9 mouse cellular contexts compared by ENCODE assay signal in genomic region chr6:85369181-85369860, GRCm38 (mm10). TPM values are rescaled to one million over a fixed set of nuclear protein-coding genes. Genes with fewer than 3 reads are reported as not detected.
A peak's percentile ranks its signal among the peaks of the same experiment; 100 is the strongest.
DNase-seq lines count a peak whose midpoint lies in the region; ATAC-seq and TF ChIP-seq lines count a peak whose summit lies in the region.
"Had no signal": no experiment of that assay in that cellular context is flagged by ENCODE, and none has a peak within 500 bp of the region (broad histone marks: within the 10 kb centered on the region; RNA-seq: fewer than 3 reads in every experiment).

No protein-coding gene starts in this region.

- no peak for TF ChIP-seq CTCF in liver, postnatal 0 days (IDR thresholded peaks at IDR 0.05; ENCODE audit: low read depth)
- no peak for TF ChIP-seq CTCF in bone marrow, adult 2 months (IDR thresholded peaks at IDR 0.05; ENCODE audit: control insufficient read depth, insufficient read depth, low read length)
- no peak for TF ChIP-seq CTCF in stomach, postnatal 0 days (IDR thresholded peaks at IDR 0.05; ENCODE audit: low read depth)

- H3K27me3 ChIP-seq in liver, postnatal 0 days (ENCODE audit: insufficient read depth, low read length) = 0 out of 2 replicates have a peak, but pooled peaks cover 3% of the 10 kb centered on the region
- peaks cover 28% of the 10 kb centered on the region for H3K27me3 ChIP-seq in liver, embryonic 12.5 days (replicated peaks)
- H3K27me3 ChIP-seq in heart, embryonic 13.5 days (replicated peaks) = no peaks in the 10 kb centered on the region
- H3K27me3 ChIP-seq in stomach, postnatal 0 days (ENCODE audit: control insufficient read depth, insufficient read depth, low read length) = no peaks in the 10 kb centered on the region

- DNase-seq in liver, postnatal 0 days = no peak
- DNase-seq in kidney, postnatal 4 days = peak; percentile 80 to 86
- no peak for DNase-seq in stomach, postnatal 0 days (ENCODE audit: low spot score)
- DNase-seq in thymus, postnatal 4 days = no peak

- H3K4me2 ChIP-seq in liver, postnatal 0 days (ENCODE audit: low read depth, low read length) = no peak overlapping the region
- H3K4me2 ChIP-seq in liver, embryonic 12.5 days = no peak overlapping the region
- peak overlapping the region; percentile 75 for H3K4me2 ChIP-seq in heart, embryonic 13.5 days
- H3K4me2 ChIP-seq in stomach, postnatal 0 days (replicated peaks; ENCODE audit: low read depth) = no peak overlapping the region

- peaks cover 10% of the 10 kb centered on the region for H3K4me1 ChIP-seq in liver, postnatal 0 days (ENCODE audit: insufficient read depth)
- peaks cover 38% of the 10 kb centered on the region for H3K4me1 ChIP-seq in liver, embryonic 12.5 days
- H3K4me1 ChIP-seq in bone marrow, adult 2 months (ENCODE audit: control insufficient read depth, insufficient read depth, low read length) = peaks cover 1% of the 10 kb centered on the region; the same call in 1 of the 2 replicates
- H3K4me1 ChIP-seq in heart, embryonic 13.5 days = peaks cover 89% of the 10 kb centered on the region
- H3K4me1 ChIP-seq in stomach, postnatal 0 days (replicated peaks; ENCODE audit: control insufficient read depth, insufficient read depth) = peaks cover 10% of the 10 kb centered on the region

- TF ChIP-seq POLR2A in bone marrow, adult 2 months (IDR thresholded peaks at IDR 0.05; ENCODE audit: borderline replicate concordance, control insufficient read depth, low read depth, low read length) = no peak

- H3K9me3 ChIP-seq in liver, postnatal 0 days (ENCODE audit: low read length) = no peaks in the 10 kb centered on the region
- H3K9me3 ChIP-seq in liver, embryonic 12.5 days (replicated peaks) = no peaks in the 10 kb centered on the region
- H3K9me3 ChIP-seq in heart, embryonic 13.5 days = no peaks in the 10 kb centered on the region
- no peaks in the 10 kb centered on the region for H3K9me3 ChIP-seq in stomach, postnatal 0 days (ENCODE audit: control insufficient read depth, low read length)

- WGBS in liver, postnatal 0 days (ENCODE audit: insufficient replicate concordance) = 58% methylated on average over 5 of the region's 5 CpGs
- 75% methylated on average over 5 of the region's 5 CpGs for WGBS in liver, embryonic 12.5 days (ENCODE audit: insufficient replicate concordance)
- WGBS in bone marrow, adult 2 months = 18% methylated on average over 5 of the region's 5 CpGs
- WGBS in heart, embryonic 13.5 days = 49% methylated on average over 5 of the region's 5 CpGs
- 56% methylated on average over 5 of the region's 5 CpGs for WGBS in stomach, postnatal 0 days

- H3K9ac ChIP-seq in liver, postnatal 0 days (replicated peaks) = no peak overlapping the region
- H3K9ac ChIP-seq in liver, embryonic 12.5 days = no peak overlapping the region
- peak overlapping the region; percentile 76 for H3K9ac ChIP-seq in heart, embryonic 13.5 days
- H3K9ac ChIP-seq in stomach, postnatal 0 days (ENCODE audit: low read length) = no peak overlapping the region

- ATAC-seq in liver, postnatal 0 days = peak; percentile 34; the same call in 1 of the 2 replicates
- no peak for ATAC-seq in liver, embryonic 12.5 days
- no peak for ATAC-seq in heart, embryonic 13.5 days (ENCODE audit: extremely low read depth, insufficient number of reproducible peaks, low FRiP score, low TSS enrichment)
- no peak; the same call in 1 of the 2 replicates for ATAC-seq in stomach, postnatal 0 days (ENCODE audit: low FRiP score, low TSS enrichment)
- ATAC-seq in CD4-positive, CD25-positive, alpha-beta regulatory T cell, adult 4 months = no peak

- no peaks in the 10 kb centered on the region for H3K36me3 ChIP-seq in liver, postnatal 0 days (replicated peaks; ENCODE audit: insufficient read depth, low read length)
- H3K36me3 ChIP-seq in liver, embryonic 12.5 days = no peaks in the 10 kb centered on the region
- peaks cover 25% of the 10 kb centered on the region for H3K36me3 ChIP-seq in heart, embryonic 13.5 days
- no peaks in the 10 kb centered on the region for H3K36me3 ChIP-seq in stomach, postnatal 0 days (ENCODE audit: control insufficient read depth, insufficient read depth, low read length)

- H3K27ac ChIP-seq in liver, postnatal 0 days (ENCODE audit: low read depth) = no peak overlapping the region
- H3K27ac ChIP-seq in liver, embryonic 12.5 days = no peak overlapping the region
- H3K27ac ChIP-seq in bone marrow, adult 2 months (ENCODE audit: control insufficient read depth, insufficient read depth, low read depth, low read length, poor library complexity) = 0 out of 2 replicates have a peak overlapping the region, but pooled peaks have one; percentile 11
- H3K27ac ChIP-seq in heart, embryonic 13.5 days (replicated peaks) = peak overlapping the region; percentile 96
- H3K27ac ChIP-seq in stomach, postnatal 0 days (replicated peaks) = peak overlapping the region; percentile 18; the same call in 1 of the 2 replicates

- TF ChIP-seq EP300 in liver, postnatal 0 days (IDR thresholded peaks at IDR 0.05; ENCODE audit: low read depth) = no peak
- no peak for TF ChIP-seq EP300 in stomach, postnatal 0 days (optimal IDR thresholded peaks at IDR 0.05)

- no peak overlapping the region for H3K4me3 ChIP-seq in liver, postnatal 0 days (ENCODE audit: low read depth, low read length)
- H3K4me3 ChIP-seq in liver, embryonic 12.5 days = no peak overlapping the region
- no peak overlapping the region for H3K4me3 ChIP-seq in bone marrow, adult 2 months (replicated peaks; ENCODE audit: control insufficient read depth, low read depth, low read length)
- peak overlapping the region; percentile 19 for H3K4me3 ChIP-seq in heart, embryonic 13.5 days
- H3K4me3 ChIP-seq in stomach, postnatal 0 days (ENCODE audit: low read depth, low read length) = no peak overlapping the region

RNA-seq across cellular contexts. Expression of gene Rab11fip5, which starts 5.1 kb away (rescaled TPM):
- 1.1 TPM in 2 replicates for polyA plus RNA-seq in liver, postnatal 0 days (2015; fragmentation: Nextera tagmentation; extraction: Ambion mirVana)
- polyA plus RNA-seq in liver, embryonic 12.5 days (2016; fragmentation: Nextera tagmentation; extraction: Ambion mirVana) = 0.68 and 0.79 TPM in 2 replicates
- polyA plus RNA-seq in bone marrow, adult 2 months (2011; ENCODE audit: insufficient read depth, insufficient read length, low replicate concordance, missing spikeins) = 1.7 and 3.8 TPM in 2 replicates
- 38.7 and 45.2 TPM in 2 replicates for polyA plus RNA-seq in heart, embryonic 13.5 days (2015; fragmentation: Nextera tagmentation; extraction: Ambion mirVana)
- polyA plus RNA-seq in stomach, postnatal 0 days (2015; fragmentation: Nextera tagmentation; extraction: Ambion mirVana) = 7.6 and 8.3 TPM in 2 replicates
- under 1 TPM; 0.14 to 0.42 TPM for polyA plus RNA-seq in CD4-positive, CD25-positive, alpha-beta regulatory T cell, adult 4 months (2017; shearing (Covaris generic))

RNA-seq across cellular contexts. Expression of gene Sfxn5, which starts 36.1 kb away (rescaled TPM):
- polyA plus RNA-seq in liver, postnatal 0 days (2015; fragmentation: Nextera tagmentation; extraction: Ambion mirVana) = 3.1 and 3.3 TPM in 2 replicates
- 2.6 and 3.1 TPM in 2 replicates for polyA plus RNA-seq in liver, embryonic 12.5 days (2016; fragmentation: Nextera tagmentation; extraction: Ambion mirVana)
- polyA plus RNA-seq in bone marrow, adult 2 months (2011; ENCODE audit: insufficient read depth, insufficient read length, low replicate concordance, missing spikeins) = 14.5 and 27.9 TPM in 2 replicates
- 3.3 and 4.6 TPM in 2 replicates for polyA plus RNA-seq in heart, embryonic 13.5 days (2015; fragmentation: Nextera tagmentation; extraction: Ambion mirVana)
- polyA plus RNA-seq in stomach, postnatal 0 days (2015; fragmentation: Nextera tagmentation; extraction: Ambion mirVana) = 8.4 and 8.9 TPM in 2 replicates
- 1 to 10 TPM; 2.9 to 3.1 TPM for polyA plus RNA-seq in CD4-positive, CD25-positive, alpha-beta regulatory T cell, adult 4 months (2017; shearing (Covaris generic))

RNA-seq across cellular contexts. Expression of gene Noto, which starts 54.4 kb away (rescaled TPM):
- polyA plus RNA-seq in liver, postnatal 0 days (2015; fragmentation: Nextera tagmentation; extraction: Ambion mirVana) = not detected in 2 replicates
- polyA plus RNA-seq in liver, embryonic 12.5 days (2016; fragmentation: Nextera tagmentation; extraction: Ambion mirVana) = not detected in 2 replicates
- 2.0 TPM in 1 of 2 replicates, not detected in the other for polyA plus RNA-seq in bone marrow, adult 2 months (2011; ENCODE audit: insufficient read depth, insufficient read length, low replicate concordance, missing spikeins)
- not detected in 2 replicates for polyA plus RNA-seq in heart, embryonic 13.5 days (2015; fragmentation: Nextera tagmentation; extraction: Ambion mirVana)
- polyA plus RNA-seq in stomach, postnatal 0 days (2015; fragmentation: Nextera tagmentation; extraction: Ambion mirVana) = not detected in 2 replicates
- polyA plus RNA-seq in CD4-positive, CD25-positive, alpha-beta regulatory T cell, adult 4 months (2017; shearing (Covaris generic)) = not detected
- polyA plus RNA-seq: large intestine, adult 2 months had no signal

Comparison
In these comparisons a context has a peak if more than half of its experiments do, and no peak if none do; other contexts are left out.
1. DNase-seq: peak in kidney, postnatal 4 days (2 of 2); none in liver, postnatal 0 days (single experiment), stomach, postnatal 0 days (single experiment) and thymus, postnatal 4 days (single experiment).
2. H3K27ac ChIP-seq: peak in bone marrow, adult 2 months (single experiment), heart, embryonic 13.5 days (single experiment) and stomach, postnatal 0 days (single experiment); none in liver, postnatal 0 days (single experiment) and liver, embryonic 12.5 days (single experiment).